Mouse (Mus musculus) forebrain, embryonic 15.5 days (tissue): ENCODE data around the gene Irs2. TPM values are rescaled to one million over a fixed set of nuclear protein-coding genes. Genes with fewer than 3 reads are reported as not detected.

Experiments used
- ATAC-seq: fragments of 200-750 bp; cut with Nextera tagmentation; replicated peaks from 2 replicates; pipeline ENCODE4 v1.8.0; 2017; ENCODE audit warnings: mild to moderate bottlenecking, moderate TSS enrichment, moderate library complexity
- H3K27ac ChIP-seq: fragments of 300-500 bp; sonication (generic); replicated peaks from 2 replicates; pipeline ENCODE4 v1.5.1; 2015; ENCODE audit warnings: mild to moderate bottlenecking, inconsistent platforms
- H3K27me3 ChIP-seq: fragments of 300-500 bp; sonication (generic); 2 replicates; pipeline ENCODE4 v1.6.1; 2015; ENCODE audit warnings: inconsistent platforms
- H3K36me3 ChIP-seq: fragments of 300-500 bp; sonication (generic); 2 replicates; pipeline ENCODE4 v1.6.1; 2015; ENCODE audit warnings: mild to moderate bottlenecking, inconsistent platforms
- H3K4me1 ChIP-seq: fragments of 300-500 bp; sonication (generic); 2 replicates; pipeline ENCODE4 v1.6.1; 2015; ENCODE audit warnings: inconsistent platforms
- H3K4me2 ChIP-seq: fragments of 300-500 bp; sonication (generic); replicated peaks from 2 replicates; pipeline ENCODE4 v1.6.1; 2015; ENCODE audit warnings: mild to moderate bottlenecking, inconsistent platforms
- H3K4me3 ChIP-seq: fragments of 300-500 bp; sonication (generic); 2 replicates; pipeline ENCODE4 v1.5.1; 2015; ENCODE audit warnings: mild to moderate bottlenecking, inconsistent platforms
- H3K9ac ChIP-seq: fragments of 300-500 bp; sonication (generic); replicated peaks from 2 replicates; pipeline ENCODE4 v1.6.1; 2015; ENCODE audit warnings: mild to moderate bottlenecking, inconsistent platforms
- H3K9me3 ChIP-seq: fragments of 300-500 bp; sonication (generic); 2 replicates; pipeline ENCODE4 v1.6.1; 2016; ENCODE audit warnings: inconsistent platforms
- WGBS: fragments of 180-500 bp; shearing (Covaris S2); methylation state at CpG from one replicate; pipeline ENCODE4 v1.1.7; 2015; ENCODE audit warnings: mixed read lengths; 5-methylcytosine and 5-hydroxymethylcytosine counted together
- polyA plus RNA-seq: library from polyadenylated mRNA; unstranded; fragments of >200 nt; fragmentation: Nextera tagmentation; extraction: Ambion mirVana; gene quantifications from 2 replicates; pipeline ENCODE4 v1.2.1, GENCODE M21; 2015

Gene Irs2
- 7.1 and 7.5 TPM in 2 replicates for polyA plus RNA-seq

- WGBS: under 1% methylated on average over 58 of the region's 64 CpGs
- no peak for ATAC-seq
Measured at GRCm38 (mm10) chr8:11008379-11008775, at the start of gene Irs2. Irs2 (minus strand) TSS chr8:11008458.

GRCm38 (mm10) chr8:11056665-11057064 lies 48.4 kb upstream of the Irs2 start:
- 90% methylated on average over 5 of the region's 5 CpGs for WGBS

More at GRCm38 (mm10) chr8:11008379-11008775, at the start of gene Irs2:
- Histone ChIP-seq H3K27ac (peak within 1 kb of the TSS; percentile 100), H3K4me2 (peak within 1 kb of the TSS; percentile 94), H3K9me3 (no peaks in the 10 kb centered on the region), H3K27me3 (no peaks in the 10 kb centered on the region), H3K4me1 (peaks cover 64% of the 10 kb centered on the region), H3K9ac (peak within 1 kb of the TSS; percentile 95), H3K36me3 (no peaks in the 10 kb centered on the region), H3K4me3 (peak within 1 kb of the TSS; percentile 95)

GRCm38 (mm10) chr8:11056175-11056563 lies 47.9 kb upstream of the Irs2 start:
- Histone ChIP-seq H3K4me3 (no peak overlapping the region), H3K4me2 (no peak overlapping the region), H3K9ac (no peak overlapping the region), H3K27ac (no peak overlapping the region), H3K9me3 (no peaks in the 10 kb centered on the region), H3K4me1 (no peaks in the 10 kb centered on the region), H3K36me3 (no peaks in the 10 kb centered on the region), H3K27me3 (no peaks in the 10 kb centered on the region)
- no peak for ATAC-seq
- WGBS: 93% methylated on average over 8 of the region's 8 CpGs

More at GRCm38 (mm10) chr8:11056665-11057064, 48.4 kb upstream of the Irs2 start:
- Histone ChIP-seq H3K9ac (no peak overlapping the region), H3K27me3 (no peaks in the 10 kb centered on the region), H3K4me3 (no peak overlapping the region), H3K36me3 (no peaks in the 10 kb centered on the region), H3K4me1 (no peaks in the 10 kb centered on the region), H3K9me3 (no peaks in the 10 kb centered on the region), H3K27ac (no peak overlapping the region), H3K4me2 (no peak overlapping the region)
- ATAC-seq: no peak

DNA sequence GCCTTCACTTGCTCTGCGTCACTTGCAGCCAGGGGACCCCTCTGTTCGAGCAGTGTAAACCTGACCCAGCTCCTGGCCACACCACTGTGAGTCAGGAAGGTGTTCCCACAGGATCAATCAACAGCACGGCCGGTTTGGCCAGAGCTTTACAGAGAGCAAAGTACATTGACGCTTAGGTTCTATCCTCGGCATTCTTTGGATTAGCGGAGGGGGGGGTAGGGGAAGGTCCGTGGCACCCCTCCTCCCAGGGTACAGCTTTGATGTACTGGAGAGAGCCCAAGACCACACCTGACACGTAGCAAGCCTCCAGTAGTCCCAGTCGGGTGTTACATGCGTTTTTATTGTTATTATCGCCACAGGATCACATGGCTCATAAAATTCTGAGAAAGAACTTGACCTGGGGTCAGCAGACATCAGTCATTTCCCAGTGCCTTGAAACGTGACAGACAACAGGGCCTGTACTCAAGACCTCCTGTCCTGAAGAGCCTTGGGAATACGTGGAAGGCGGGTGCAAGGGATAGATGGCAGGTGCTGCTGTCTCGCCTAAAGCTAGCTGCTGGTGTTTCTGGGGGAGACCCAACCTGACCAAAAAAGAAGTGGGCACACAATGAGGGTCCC lies 47.4 kb upstream of the Irs2 start:
- H3K4me3 ChIP-seq: no peak overlapping the region
- no peaks in the 10 kb centered on the region for H3K9me3 ChIP-seq
- no peak for ATAC-seq
- H3K36me3 ChIP-seq: no peaks in the 10 kb centered on the region
- no peaks in the 10 kb centered on the region for H3K27me3 ChIP-seq
- H3K4me1 ChIP-seq: no peaks in the 10 kb centered on the region
- WGBS: 81% methylated on average over 16 of the region's 16 CpGs
- H3K4me2 ChIP-seq: no peak overlapping the region
- no peak overlapping the region for H3K9ac ChIP-seq
- H3K27ac ChIP-seq: no peak overlapping the region

GRCm38 (mm10) chr8:11049835-11050234 lies 41.6 kb upstream of the Irs2 start:
- no peaks in the 10 kb centered on the region for H3K36me3 ChIP-seq
- H3K27me3 ChIP-seq: no peaks in the 10 kb centered on the region
- H3K9ac ChIP-seq: no peak overlapping the region
- no peak overlapping the region for H3K4me3 ChIP-seq
- WGBS: 83% methylated on average over 5 of the region's 5 CpGs
- H3K27ac ChIP-seq: no peak overlapping the region
- H3K9me3 ChIP-seq: no peaks in the 10 kb centered on the region
- ATAC-seq: no peak
- no peaks in the 10 kb centered on the region for H3K4me1 ChIP-seq
- H3K4me2 ChIP-seq: no peak overlapping the region

DNA sequence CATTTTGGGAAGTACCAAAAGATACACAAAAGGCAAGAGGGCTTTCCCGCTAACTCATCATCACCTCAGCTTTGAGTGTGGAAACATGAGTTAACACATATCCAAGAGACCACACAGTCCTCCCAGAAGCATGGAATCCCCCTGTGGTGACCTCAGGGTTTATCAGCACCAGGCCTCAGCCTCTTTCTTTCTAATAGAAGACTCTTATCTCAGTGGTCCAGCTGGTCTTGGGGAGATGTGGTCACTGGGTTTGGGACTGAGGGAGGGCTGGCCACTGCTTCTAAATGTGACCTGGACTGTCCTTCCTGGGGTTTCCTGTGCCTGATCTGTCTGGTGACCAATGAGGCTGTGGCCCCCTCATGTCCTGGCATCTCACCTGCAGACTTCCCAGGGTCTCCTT lies 39.6 kb upstream of the Irs2 start:
- no peak overlapping the region for H3K9ac ChIP-seq
- no peak overlapping the region for H3K4me2 ChIP-seq
- H3K4me3 ChIP-seq: no peak overlapping the region
- H3K36me3 ChIP-seq: no peaks in the 10 kb centered on the region
- no peaks in the 10 kb centered on the region for H3K27me3 ChIP-seq
- no peak for ATAC-seq
- no peaks in the 10 kb centered on the region for H3K4me1 ChIP-seq
- 94% methylated on average over 1 of the region's 1 CpGs for WGBS
- H3K9me3 ChIP-seq: no peaks in the 10 kb centered on the region
- no peak overlapping the region for H3K27ac ChIP-seq

GRCm38 (mm10) chr8:11044660-11045059 lies 36.4 kb upstream of the Irs2 start:
- no peak overlapping the region for H3K9ac ChIP-seq
- ATAC-seq: no peak
- H3K4me2 ChIP-seq: no peak overlapping the region
- H3K9me3 ChIP-seq: no peaks in the 10 kb centered on the region
- no peak overlapping the region for H3K4me3 ChIP-seq
- H3K36me3 ChIP-seq: no peaks in the 10 kb centered on the region
- WGBS: 67% methylated on average over 11 of the region's 11 CpGs
- no peak overlapping the region for H3K27ac ChIP-seq
- H3K27me3 ChIP-seq: no peaks in the 10 kb centered on the region
- no peaks in the 10 kb centered on the region for H3K4me1 ChIP-seq

GRCm38 (mm10) chr8:11043591-11043990 lies 35.3 kb upstream of the Irs2 start:
- no peak for ATAC-seq
- Histone ChIP-seq H3K27ac (no peak overlapping the region), H3K4me1 (no peaks in the 10 kb centered on the region), H3K27me3 (no peaks in the 10 kb centered on the region), H3K9me3 (no peaks in the 10 kb centered on the region), H3K9ac (no peak overlapping the region), H3K4me2 (no peak overlapping the region), H3K36me3 (no peaks in the 10 kb centered on the region), H3K4me3 (no peak overlapping the region)
- WGBS: 80% methylated on average over 4 of the region's 4 CpGs

GRCm38 (mm10) chr8:11042872-11043587 lies 34.8 kb upstream of the Irs2 start:
- no peak overlapping the region for H3K9ac ChIP-seq
- H3K9me3 ChIP-seq: no peaks in the 10 kb centered on the region
- no peaks in the 10 kb centered on the region for H3K4me1 ChIP-seq
- ATAC-seq: no peak
- H3K4me3 ChIP-seq: no peak overlapping the region
- H3K36me3 ChIP-seq: no peaks in the 10 kb centered on the region
- WGBS: 82% methylated on average over 9 of the region's 9 CpGs
- H3K27me3 ChIP-seq: no peaks in the 10 kb centered on the region
- no peak overlapping the region for H3K27ac ChIP-seq
- H3K4me2 ChIP-seq: no peak overlapping the region

DNA sequence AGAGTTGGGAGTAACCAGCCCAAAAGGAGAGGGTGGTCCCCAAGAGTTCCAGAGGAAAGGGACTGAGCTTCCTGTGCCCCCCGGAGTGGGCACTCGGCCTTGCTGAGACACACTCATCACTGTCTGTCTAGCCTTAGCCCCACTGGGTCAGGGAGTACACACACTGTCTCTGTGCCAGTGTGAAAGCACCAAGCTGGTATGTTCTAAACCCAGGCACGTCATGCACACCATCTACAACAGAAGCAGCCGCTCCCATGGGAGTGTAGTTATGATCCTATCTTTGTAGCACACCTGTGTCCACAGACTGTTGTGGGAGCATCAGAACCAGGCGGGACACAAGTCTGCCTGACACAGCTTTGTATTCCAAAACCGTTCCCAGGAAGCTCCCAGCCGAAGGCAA lies 31.8 kb upstream of the Irs2 start:
- Histone ChIP-seq H3K4me2 (no peak overlapping the region), H3K27ac (no peak overlapping the region), H3K36me3 (no peaks in the 10 kb centered on the region), H3K9ac (no peak overlapping the region), H3K4me1 (peaks cover 11% of the 10 kb centered on the region), H3K4me3 (no peak overlapping the region), H3K27me3 (no peaks in the 10 kb centered on the region), H3K9me3 (no peaks in the 10 kb centered on the region)
- ATAC-seq: no peak
- WGBS: 92% methylated on average over 7 of the region's 7 CpGs

DNA sequence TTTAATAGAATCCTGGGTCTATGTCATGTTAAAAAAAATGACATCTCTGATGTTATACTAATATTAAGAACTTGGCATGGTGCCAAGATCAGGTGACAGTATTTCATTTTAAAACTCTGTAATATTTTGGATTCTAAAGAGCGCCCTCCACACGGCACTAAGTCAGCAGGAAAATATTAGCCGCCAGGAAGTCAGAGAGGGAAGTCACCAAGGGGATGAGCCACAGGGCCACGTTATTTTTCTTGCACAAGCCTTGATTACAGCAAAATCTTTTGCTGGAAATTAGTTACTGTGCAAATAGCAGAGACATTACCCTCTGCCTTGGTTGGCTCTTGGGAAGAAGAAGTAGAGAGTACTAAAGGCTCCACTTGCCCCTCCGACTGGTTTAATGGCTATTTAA lies 30.5 kb upstream of the Irs2 start:
- Histone ChIP-seq H3K27ac (no peak overlapping the region), H3K9ac (no peak overlapping the region), H3K4me3 (no peak overlapping the region), H3K4me2 (no peak overlapping the region), H3K36me3 (no peaks in the 10 kb centered on the region), H3K9me3 (no peaks in the 10 kb centered on the region), H3K27me3 (no peaks in the 10 kb centered on the region), H3K4me1 (peaks cover 11% of the 10 kb centered on the region)
- no peak for ATAC-seq
- WGBS: 89% methylated on average over 5 of the region's 5 CpGs

DNA sequence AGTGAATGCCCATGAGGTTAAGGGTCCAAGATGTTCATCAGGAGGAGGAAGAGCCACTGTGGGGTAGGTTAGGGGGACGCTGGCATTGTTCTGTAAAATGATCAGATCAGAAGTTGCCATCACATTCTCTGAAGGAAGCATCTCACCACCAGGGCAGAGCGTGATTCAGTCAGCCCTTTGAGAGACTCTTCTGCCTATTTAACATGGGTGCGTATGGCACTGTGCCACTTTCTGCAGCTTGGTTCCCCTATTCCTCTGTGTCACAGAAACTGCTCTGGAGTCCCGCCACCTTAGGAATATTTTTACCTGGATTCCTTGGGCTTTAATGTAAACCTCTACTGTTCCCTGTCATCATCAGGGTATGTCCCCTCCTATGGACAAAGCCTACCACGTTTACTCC lies 30.1 kb upstream of the Irs2 start:
- no peaks in the 10 kb centered on the region for H3K36me3 ChIP-seq
- H3K4me3 ChIP-seq: no peak overlapping the region
- no peak overlapping the region for H3K27ac ChIP-seq
- no peaks in the 10 kb centered on the region for H3K27me3 ChIP-seq
- H3K4me2 ChIP-seq: no peak overlapping the region
- peaks cover 11% of the 10 kb centered on the region for H3K4me1 ChIP-seq
- H3K9ac ChIP-seq: no peak overlapping the region
- no peaks in the 10 kb centered on the region for H3K9me3 ChIP-seq
- 83% methylated on average over 5 of the region's 5 CpGs for WGBS
- no peak for ATAC-seq

- no peak for ATAC-seq
Measured at GRCm38 (mm10) chr8:11036790-11037189, 28.5 kb upstream of the Irs2 start.

More at GRCm38 (mm10) chr8:11036790-11037189, 28.5 kb upstream of the Irs2 start:
- Histone ChIP-seq H3K4me2 (no peak overlapping the region), H3K4me1 (peaks cover 11% of the 10 kb centered on the region), H3K9ac (no peak overlapping the region), H3K4me3 (no peak overlapping the region), H3K27ac (no peak overlapping the region), H3K9me3 (no peaks in the 10 kb centered on the region), H3K27me3 (no peaks in the 10 kb centered on the region), H3K36me3 (no peaks in the 10 kb centered on the region)
- 76% methylated on average over 3 of the region's 3 CpGs for WGBS
